Mouse (Mus musculus) hindbrain, embryonic 16.5 days (tissue): Measurements from ENCODE around the gene Phf24. TPM values are rescaled to one million over a fixed set of nuclear protein-coding genes. Genes with fewer than 3 reads are reported as not detected.

Source experiments
- ATAC-seq: fragments of 200-750 bp; cut with Nextera tagmentation; 2 replicates; pipeline ENCODE4 v1.8.0; 2017; ENCODE audit warnings: moderate TSS enrichment, moderate library complexity
- H3K27ac ChIP-seq: fragments of 300-500 bp; sonication (generic); 2 replicates; pipeline ENCODE4 v1.5.1; 2014; ENCODE audit warnings: low read depth, mild to moderate bottlenecking, control low read depth, low read length, moderate library complexity
- H3K27me3 ChIP-seq: fragments of 300-500 bp; sonication (generic); replicated peaks from 2 replicates; pipeline ENCODE4 v1.6.1; 2014; ENCODE audit warnings: low read length; ENCODE audit not compliant: control insufficient read depth, insufficient read depth
- H3K36me3 ChIP-seq: fragments of 300-500 bp; sonication (generic); 2 replicates; pipeline ENCODE4 v1.6.1; 2014; ENCODE audit warnings: mild to moderate bottlenecking, low read length, moderate library complexity, mixed read lengths; ENCODE audit not compliant: control insufficient read depth, insufficient read depth
- H3K4me1 ChIP-seq: fragments of 300-500 bp; sonication (generic); 2 replicates; pipeline ENCODE4 v1.6.1; 2014; ENCODE audit warnings: low read depth, low read length; ENCODE audit not compliant: control insufficient read depth, insufficient read depth
- H3K4me2 ChIP-seq: fragments of 300-500 bp; sonication (generic); 2 replicates; pipeline ENCODE4 v1.6.1; 2014; ENCODE audit warnings: mild to moderate bottlenecking, low read length, control low read depth, moderate library complexity
- H3K4me3 ChIP-seq: fragments of 300-500 bp; sonication (generic); 2 replicates; pipeline ENCODE4 v1.5.1; 2014; ENCODE audit warnings: mild to moderate bottlenecking, low read length, control low read depth, moderate library complexity
- H3K9ac ChIP-seq: fragments of 300-500 bp; sonication (generic); 2 replicates; pipeline ENCODE4 v1.6.1; 2014; ENCODE audit warnings: low read depth, mild to moderate bottlenecking, control low read depth, low read length, moderate library complexity
- H3K9me3 ChIP-seq: fragments of 300-500 bp; sonication (generic); 2 replicates; pipeline ENCODE4 v1.6.1; 2014; ENCODE audit warnings: mild to moderate bottlenecking, low read length, moderate library complexity; ENCODE audit not compliant: control insufficient read depth
- WGBS: fragments of 180-500 bp; shearing (Covaris S2); extraction: QIAGEN DNeasy Blood & Tissue Kit; methylation state at CpG from one replicate; pipeline ENCODE4 v1.1.7; 2014; 5-methylcytosine and 5-hydroxymethylcytosine counted together
- polyA plus RNA-seq: library from polyadenylated mRNA; unstranded; fragments of >200 nt; fragmentation: Nextera tagmentation; extraction: Ambion mirVana; gene quantifications from 2 replicates; pipeline ENCODE4 v1.2.1, GENCODE M21; 2015

Gene Phf24
- polyA plus RNA-seq, 1 experiment from 2014 or later = 44.5 TPM

GRCm38 (mm10) chr4:42922056-42922455 is 5.6 kb downstream of the Phf24 start:
- Histone ChIP-seq H3K27me3 (no peaks in the 10 kb centered on the region), H3K4me3 (no peak overlapping the region), H3K27ac (no peak overlapping the region), H3K9me3 (no peaks in the 10 kb centered on the region), H3K4me2 (peak overlapping the region; percentile 22; the same call in 1 of the 2 replicates), H3K4me1 (peaks cover 9% of the 10 kb centered on the region; the same call in 1 of the 2 replicates), H3K9ac (no peak overlapping the region), H3K36me3 (no peaks in the 10 kb centered on the region)
- 58% methylated on average over 6 of the region's 6 CpGs for WGBS
- ATAC-seq = peak; percentile 71

GRCm38 (mm10) chr4:42922461-42922860 is 6.0 kb downstream of the Phf24 start:
- Histone ChIP-seq H3K4me1 (peaks cover 6% of the 10 kb centered on the region; the same call in 1 of the 2 replicates), H3K36me3 (no peaks in the 10 kb centered on the region), H3K27me3 (no peaks in the 10 kb centered on the region), H3K27ac (no peak overlapping the region), H3K9ac (no peak overlapping the region), H3K4me3 (no peak overlapping the region), H3K9me3 (no peaks in the 10 kb centered on the region), H3K4me2 (peak overlapping the region; percentile 22; the same call in 1 of the 2 replicates)
- 86% methylated on average over 8 of the region's 8 CpGs for WGBS
- ATAC-seq = no peak

GRCm38 (mm10) chr4:42924095-42924710 is 7.7 kb downstream of the Phf24 start:
- Histone ChIP-seq H3K9me3 (no peaks in the 10 kb centered on the region), H3K4me2 (no peak overlapping the region), H3K9ac (no peak overlapping the region), H3K27ac (no peak overlapping the region), H3K4me3 (no peak overlapping the region), H3K4me1 (peaks cover 5% of the 10 kb centered on the region; the same call in 1 of the 2 replicates), H3K36me3 (no peaks in the 10 kb centered on the region), H3K27me3 (no peaks in the 10 kb centered on the region)
- no peak for ATAC-seq
- 72% methylated on average over 13 of the region's 13 CpGs for WGBS

GRCm38 (mm10) chr4:42928209-42928608 is 11.7 kb downstream of the Phf24 start:
- no peak for ATAC-seq
- no peak overlapping the region for H3K27ac ChIP-seq
- no peaks in the 10 kb centered on the region for H3K9me3 ChIP-seq
- H3K4me1 ChIP-seq = no peaks in the 10 kb centered on the region
- no peaks in the 10 kb centered on the region for H3K36me3 ChIP-seq
- H3K4me2 ChIP-seq = no peak overlapping the region
- H3K4me3 ChIP-seq = no peak overlapping the region
- WGBS = 87% methylated on average over 5 of the region's 5 CpGs
- no peak overlapping the region for H3K9ac ChIP-seq
- H3K27me3 ChIP-seq = no peaks in the 10 kb centered on the region

- Histone ChIP-seq H3K4me1 (no peaks in the 10 kb centered on the region), H3K9me3 (no peaks in the 10 kb centered on the region), H3K9ac (no peak overlapping the region), H3K27ac (no peak overlapping the region), H3K4me2 (no peak overlapping the region), H3K27me3 (no peaks in the 10 kb centered on the region), H3K36me3 (no peaks in the 10 kb centered on the region), H3K4me3 (no peak overlapping the region)
- no peak for ATAC-seq
- WGBS = 92% methylated on average over 9 of the region's 9 CpGs
Measured at GRCm38 (mm10) chr4:42928952-42929351, 12.5 kb downstream of the Phf24 start.

GRCm38 (mm10) chr4:42932229-42932969 is 15.9 kb downstream of the Phf24 start:
- H3K4me1 ChIP-seq = no peaks in the 10 kb centered on the region
- WGBS = 64% methylated on average over 8 of the region's 8 CpGs
- H3K27me3 ChIP-seq = no peaks in the 10 kb centered on the region
- H3K4me2 ChIP-seq = no peak overlapping the region
- H3K9ac ChIP-seq = no peak overlapping the region
- no peak overlapping the region for H3K27ac ChIP-seq
- no peak for ATAC-seq
- H3K36me3 ChIP-seq = no peaks in the 10 kb centered on the region
- H3K4me3 ChIP-seq = no peak overlapping the region
- no peaks in the 10 kb centered on the region for H3K9me3 ChIP-seq

- ATAC-seq = peak; percentile 74
- H3K4me2 ChIP-seq = peak overlapping the region; percentile 23
- no peaks in the 10 kb centered on the region for H3K9me3 ChIP-seq
- H3K36me3 ChIP-seq = 0 out of 2 replicates have a peak, but pooled peaks cover under 1% of the 10 kb centered on the region
- peak overlapping the region; percentile 43; the same call in 1 of the 2 replicates for H3K9ac ChIP-seq
- no peak overlapping the region for H3K27ac ChIP-seq
- H3K4me3 ChIP-seq = no peak overlapping the region; the same call in 1 of the 2 replicates
- no peaks in the 10 kb centered on the region for H3K4me1 ChIP-seq
- 0 out of 2 replicates have a peak, but pooled peaks cover 2% of the 10 kb centered on the region for H3K27me3 ChIP-seq
- WGBS = 5% methylated on average over 22 of the region's 22 CpGs
Measured at GRCm38 (mm10) chr4:42933630-42934029, 17.2 kb downstream of the Phf24 start.

GRCm38 (mm10) chr4:42941396-42941795 is 24.9 kb downstream of the Phf24 start:
- Histone ChIP-seq H3K27ac (no peak overlapping the region), H3K27me3 (0 out of 2 replicates have a peak, but pooled peaks cover 2% of the 10 kb centered on the region), H3K9me3 (no peaks in the 10 kb centered on the region), H3K9ac (no peak overlapping the region), H3K4me1 (peaks cover 5% of the 10 kb centered on the region), H3K4me3 (no peak overlapping the region), H3K36me3 (peaks cover 17% of the 10 kb centered on the region), H3K4me2 (no peak overlapping the region)
- WGBS = 63% methylated on average over 7 of the region's 7 CpGs
- ATAC-seq = no peak

- H3K9ac ChIP-seq = no peak overlapping the region
- H3K4me3 ChIP-seq = no peak overlapping the region
- H3K27me3 ChIP-seq = no peaks in the 10 kb centered on the region
- H3K27ac ChIP-seq = 0 out of 2 replicates have a peak overlapping the region, but pooled peaks have one; percentile 14
- peaks cover 20% of the 10 kb centered on the region for H3K4me1 ChIP-seq
- H3K36me3 ChIP-seq = peaks cover 17% of the 10 kb centered on the region
- peak; percentile 13; the same call in 1 of the 2 replicates for ATAC-seq
- H3K9me3 ChIP-seq = no peaks in the 10 kb centered on the region
- 53% methylated on average over 5 of the region's 5 CpGs for WGBS
- no peak overlapping the region for H3K4me2 ChIP-seq
Measured at GRCm38 (mm10) chr4:42943341-42943740, 26.9 kb downstream of the Phf24 start.
